Mouse (Mus musculus) neutrophil, adult 5-6 weeks (primary cell): ENCODE results near the gene Mapkapk5. TPM values are rescaled to one million over a fixed set of nuclear protein-coding genes. Genes with fewer than 3 reads are reported as not detected.

Source experiments
- ATAC-seq: fragments of 151-379, 151-347 bp; 2 replicates; pipeline ENCODE4 v1.8.0; 2017; ENCODE audit warnings: mild to moderate bottlenecking, moderate TSS enrichment; ENCODE audit not compliant: insufficient number of reproducible peaks, poor library complexity, low FRiP score, severe bottlenecking; ENCODE audit errors: extremely low read depth
- total RNA-seq: library from RNA; stranded (forward); fragments of 200-1000 nt; gene quantifications from 2 replicates; pipeline ENCODE4 v1.2.3, GENCODE M21; 2017

Gene Mapkapk5
- total RNA-seq, 1 experiment from 2014 or later: 179 TPM

- no peak for ATAC-seq
These were observed 24.2 kb upstream of the Mapkapk5 start for GRCm38 (mm10) chr5:121569881-121570420.

GRCm38 (mm10) chr5:121566035-121566681 is 20.5 kb upstream of the Mapkapk5 start:
- ATAC-seq: no peak

- ATAC-seq: peak; percentile 92
These were observed 18.8 kb upstream of the Mapkapk5 start for GRCm38 (mm10) chr5:121564468-121564895.

GRCm38 (mm10) chr5:121562436-121562835 is 16.7 kb upstream of the Mapkapk5 start:
- ATAC-seq: no peak

- no peak for ATAC-seq
These were observed 3.5 kb upstream of the Mapkapk5 start for GRCm38 (mm10) chr5:121549196-121549595.

GRCm38 (mm10) chr5:121547084-121547483 is 1.4 kb upstream of the Mapkapk5 start:
- ATAC-seq: no peak

- ATAC-seq: peak; percentile 39; the same call in 1 of the 2 replicates
These were observed 808 bp upstream of the Mapkapk5 start for GRCm38 (mm10) chr5:121546530-121546895.

GRCm38 (mm10) chr5:121544910-121545792 is 554 bp downstream of the Mapkapk5 start, which contains the start of the genes Adam1a and Gm42878:
Gene Adam1a, minus strand, starts transcription at chr5:121545482.
Gene Gm42878, minus strand, starts transcription at chr5:121545482.
- no peak for ATAC-seq

- ATAC-seq: no peak
These were observed 2.3 kb downstream of the Mapkapk5 start for GRCm38 (mm10) chr5:121543370-121543769.

GRCm38 (mm10) chr5:121541235-121541634 is 4.5 kb downstream of the Mapkapk5 start:
- no peak for ATAC-seq

- ATAC-seq: no peak
These were observed 5.6 kb downstream of the Mapkapk5 start for GRCm38 (mm10) chr5:121540066-121540465.

- no peak for ATAC-seq
These were observed 8.1 kb downstream of the Mapkapk5 start for GRCm38 (mm10) chr5:121537588-121537987.

- ATAC-seq: no peak
These were observed 8.7 kb downstream of the Mapkapk5 start for GRCm38 (mm10) chr5:121536921-121537555.

GRCm38 (mm10) chr5:121535116-121535515 is 10.6 kb downstream of the Mapkapk5 start:
- ATAC-seq: no peak

GRCm38 (mm10) chr5:121534521-121534920 is 11.2 kb downstream of the Mapkapk5 start:
- ATAC-seq: 0 out of 2 replicates have a peak, but pooled peaks have one; percentile 23

- no peak for ATAC-seq
These were observed 18.7 kb downstream of the Mapkapk5 start for GRCm38 (mm10) chr5:121526961-121527360.

- ATAC-seq: no peak
These were observed 19.2 kb downstream of the Mapkapk5 start for GRCm38 (mm10) chr5:121526526-121526925.

- no peak for ATAC-seq
These were observed 19.8 kb downstream of the Mapkapk5 start for GRCm38 (mm10) chr5:121525774-121526450.

- peak; percentile 59 for ATAC-seq
These were observed 25.9 kb downstream of the Mapkapk5 start for GRCm38 (mm10) chr5:121519758-121520157.
